Mouse (Mus musculus): ENCODE results near the gene Ano2.

DNA sequence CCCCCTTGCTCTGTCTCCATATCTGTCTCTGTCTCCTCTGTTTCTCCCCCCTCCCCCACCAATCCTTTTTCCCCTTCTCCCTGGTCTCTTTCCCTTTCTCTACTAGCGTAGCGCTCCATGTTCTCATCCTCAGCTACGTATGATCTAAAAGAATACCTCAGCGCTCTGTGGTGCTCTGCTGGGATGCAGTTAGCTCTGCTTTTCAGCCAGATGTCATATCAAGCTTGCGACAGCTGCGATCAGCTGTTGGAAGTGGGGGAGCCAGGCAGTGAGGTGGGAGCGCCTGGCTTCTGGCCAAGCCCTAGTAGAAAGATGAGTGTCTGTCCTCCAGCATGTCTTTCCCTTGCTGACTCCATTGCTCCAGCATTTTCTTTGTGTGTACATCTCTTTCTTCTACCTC is 344.5 kb downstream of the Ano2 start:
- TF ChIP-seq CTCF (IDR thresholded peaks at IDR 0.05) (no peak), EP300 (IDR thresholded peaks at IDR 0.05) (peak; percentile 41; the same call in 1 of the 2 replicates)
